Mouse (Mus musculus) stomach, postnatal 0 days (tissue): Measurements from ENCODE around the gene Trim2. TPM values are rescaled to one million over a fixed set of nuclear protein-coding genes. Genes with fewer than 3 reads are reported as not detected.

Experiments
- ATAC-seq: fragments of 200-750 bp; cut with Nextera tagmentation; 2 replicates; pipeline ENCODE4 v1.8.0; 2017; ENCODE audit not compliant: low FRiP score, low TSS enrichment
- DNase-seq: peaks from one replicate; pipeline ENCODE4 v3.0.0-alpha.2; 2016; ENCODE audit warnings: low spot score
- H3K27ac ChIP-seq: fragments of 300-500 bp; sonication (generic); replicated peaks from 2 replicates; pipeline ENCODE4 v1.5.1; 2014; ENCODE audit warnings: mild to moderate bottlenecking, control low read depth
- H3K27me3 ChIP-seq: fragments of 300-500 bp; sonication (generic); 2 replicates; pipeline ENCODE4 v1.6.1; 2014; ENCODE audit warnings: low read length; ENCODE audit not compliant: control insufficient read depth, insufficient read depth
- H3K36me3 ChIP-seq: fragments of 300-500 bp; sonication (generic); 2 replicates; pipeline ENCODE4 v1.6.1; 2014; ENCODE audit warnings: low read length, mixed read lengths; ENCODE audit not compliant: control insufficient read depth, insufficient read depth
- H3K4me1 ChIP-seq: fragments of 300-500 bp; sonication (generic); replicated peaks from 2 replicates; pipeline ENCODE4 v1.6.1; 2014; ENCODE audit warnings: antibody characterized with exemption; ENCODE audit not compliant: control insufficient read depth, insufficient read depth
- H3K4me2 ChIP-seq: fragments of 300-500 bp; sonication (generic); replicated peaks from 2 replicates; pipeline ENCODE4 v1.6.1; 2014; ENCODE audit warnings: low read depth, mild to moderate bottlenecking, control low read depth, moderate library complexity
- H3K4me3 ChIP-seq: fragments of 300-500 bp; sonication (generic); 2 replicates; pipeline ENCODE4 v1.5.1; 2014; ENCODE audit warnings: low read depth, low read length, control low read depth
- H3K9ac ChIP-seq: fragments of 300-500 bp; sonication (generic); 2 replicates; pipeline ENCODE4 v1.6.1; 2014; ENCODE audit warnings: mild to moderate bottlenecking, low read length, control low read depth, mixed read lengths
- H3K9me3 ChIP-seq: fragments of 300-500 bp; sonication (generic); 2 replicates; pipeline ENCODE4 v1.6.1; 2016; ENCODE audit warnings: low read length; ENCODE audit not compliant: control insufficient read depth
- CTCF ChIP-seq: IDR thresholded peaks from 2 replicates; pipeline ENCODE4 v1.5.1; 2016; ENCODE audit warnings: antibody characterized with exemption, low read depth, mild to moderate bottlenecking, moderate library complexity
- EP300 ChIP-seq: optimal IDR thresholded peaks from 2 replicates; pipeline ENCODE3; 2016; ENCODE audit warnings: antibody characterized with exemption
- WGBS: fragments of 180-500 bp; shearing (Covaris S2); extraction: QIAGEN DNeasy Blood & Tissue Kit; methylation state at CpG from one replicate; pipeline ENCODE4 v1.1.7; 2014; 5-methylcytosine and 5-hydroxymethylcytosine counted together
- polyA plus RNA-seq: library from polyadenylated mRNA; unstranded; fragments of >200 nt; fragmentation: Nextera tagmentation; extraction: Ambion mirVana; gene quantifications from 2 replicates; pipeline ENCODE4 v1.2.1, GENCODE M21; 2015

Gene Trim2
- polyA plus RNA-seq, 1 experiment from 2014 or later, result 30.7 TPM

GRCm38 (mm10) chr3:84341811-84342210, 35.1 kb upstream of the Trim2 start:
- no peaks in the 10 kb centered on the region for H3K9me3 ChIP-seq
- no peak for ATAC-seq
- no peak overlapping the region for H3K4me2 ChIP-seq
- no peak for TF ChIP-seq CTCF
- no peak for TF ChIP-seq EP300
- no peak overlapping the region for H3K9ac ChIP-seq
- no peak for DNase-seq
- no peaks in the 10 kb centered on the region for H3K27me3 ChIP-seq
- H3K4me1 ChIP-seq, result peaks cover 7% of the 10 kb centered on the region; the same call in 1 of the 2 replicates
- H3K27ac ChIP-seq, result peak overlapping the region; percentile 67
- H3K36me3 ChIP-seq, result no peaks in the 10 kb centered on the region
- no peak overlapping the region for H3K4me3 ChIP-seq
- 71% methylated on average over 7 of the region's 7 CpGs for WGBS

GRCm38 (mm10) chr3:84337585-84337984, 30.9 kb upstream of the Trim2 start:
- ATAC-seq (peak; percentile 67), DNase-seq (peak; percentile 77)
- Histone ChIP-seq H3K4me1 (0 out of 2 replicates have a peak, but pooled peaks cover 5% of the 10 kb centered on the region), H3K4me2 (peak overlapping the region; percentile 25), H3K27ac (no peak overlapping the region), H3K36me3 (no peaks in the 10 kb centered on the region), H3K4me3 (no peak overlapping the region), H3K27me3 (no peaks in the 10 kb centered on the region), H3K9me3 (no peaks in the 10 kb centered on the region), H3K9ac (no peak overlapping the region; the same call in 1 of the 2 replicates)
- WGBS, result 39% methylated on average over 7 of the region's 11 CpGs
- TF ChIP-seq EP300, result no peak
- TF ChIP-seq CTCF, result no peak

GRCm38 (mm10) chr3:84336342-84336741, 29.7 kb upstream of the Trim2 start:
- Histone ChIP-seq H3K9me3 (no peaks in the 10 kb centered on the region), H3K27me3 (no peaks in the 10 kb centered on the region), H3K4me1 (0 out of 2 replicates have a peak, but pooled peaks cover 5% of the 10 kb centered on the region), H3K9ac (no peak overlapping the region), H3K4me3 (no peak overlapping the region), H3K4me2 (no peak overlapping the region), H3K36me3 (no peaks in the 10 kb centered on the region), H3K27ac (no peak overlapping the region; the same call in 1 of the 2 replicates)
- WGBS, result 82% methylated on average over 12 of the region's 12 CpGs
- TF ChIP-seq CTCF (no peak), EP300 (no peak)
- peak; percentile 60 for ATAC-seq
- DNase-seq, result peak; percentile 41

- no peak overlapping the region for H3K9ac ChIP-seq
- ATAC-seq (no peak), DNase-seq (no peak)
- no peaks in the 10 kb centered on the region for H3K27me3 ChIP-seq
- no peak overlapping the region for H3K4me3 ChIP-seq
- H3K4me1 ChIP-seq, result 0 out of 2 replicates have a peak, but pooled peaks cover 5% of the 10 kb centered on the region
- H3K36me3 ChIP-seq, result no peaks in the 10 kb centered on the region
- TF ChIP-seq CTCF, result no peak
- no peak for TF ChIP-seq EP300
- no peak overlapping the region for H3K4me2 ChIP-seq
- WGBS, result 50% methylated on average over 8 of the region's 8 CpGs
- H3K9me3 ChIP-seq, result no peaks in the 10 kb centered on the region
- H3K27ac ChIP-seq, result no peak overlapping the region; the same call in 1 of the 2 replicates
These were observed 28.9 kb upstream of the Trim2 start for GRCm38 (mm10) chr3:84335421-84336073.

- Histone ChIP-seq H3K27ac (peak overlapping the region; percentile 63), H3K4me1 (0 out of 2 replicates have a peak, but pooled peaks cover 5% of the 10 kb centered on the region), H3K36me3 (no peaks in the 10 kb centered on the region), H3K27me3 (no peaks in the 10 kb centered on the region), H3K4me3 (no peak overlapping the region), H3K9me3 (no peaks in the 10 kb centered on the region), H3K9ac (no peak overlapping the region), H3K4me2 (peak overlapping the region; percentile 31; the same call in 1 of the 2 replicates)
- TF ChIP-seq CTCF, result peak; percentile 19; the same call in 1 of the 2 replicates
- no peak for TF ChIP-seq EP300
- 20% methylated on average over 20 of the region's 20 CpGs for WGBS
- DNase-seq, result no peak
- ATAC-seq, result no peak
These were observed 28.2 kb upstream of the Trim2 start for GRCm38 (mm10) chr3:84334771-84335420.
